Mouse (Mus musculus): ENCODE measurements around the gene Map2k6. TPM values are rescaled to one million over a fixed set of nuclear protein-coding genes. Genes with fewer than 3 reads are reported as not detected.
"Not testable (repeated sequence)": the region's sequence is repeated elsewhere in the genome, so short reads cannot be mapped to it uniquely, and the experiment has no call there.

Gene Map2k6
- polyA plus RNA-seq (2014; fragmentation: Nextera tagmentation; extraction: Ambion mirVana) = 54.0 and 54.3 TPM in 2 replicates

DNA sequence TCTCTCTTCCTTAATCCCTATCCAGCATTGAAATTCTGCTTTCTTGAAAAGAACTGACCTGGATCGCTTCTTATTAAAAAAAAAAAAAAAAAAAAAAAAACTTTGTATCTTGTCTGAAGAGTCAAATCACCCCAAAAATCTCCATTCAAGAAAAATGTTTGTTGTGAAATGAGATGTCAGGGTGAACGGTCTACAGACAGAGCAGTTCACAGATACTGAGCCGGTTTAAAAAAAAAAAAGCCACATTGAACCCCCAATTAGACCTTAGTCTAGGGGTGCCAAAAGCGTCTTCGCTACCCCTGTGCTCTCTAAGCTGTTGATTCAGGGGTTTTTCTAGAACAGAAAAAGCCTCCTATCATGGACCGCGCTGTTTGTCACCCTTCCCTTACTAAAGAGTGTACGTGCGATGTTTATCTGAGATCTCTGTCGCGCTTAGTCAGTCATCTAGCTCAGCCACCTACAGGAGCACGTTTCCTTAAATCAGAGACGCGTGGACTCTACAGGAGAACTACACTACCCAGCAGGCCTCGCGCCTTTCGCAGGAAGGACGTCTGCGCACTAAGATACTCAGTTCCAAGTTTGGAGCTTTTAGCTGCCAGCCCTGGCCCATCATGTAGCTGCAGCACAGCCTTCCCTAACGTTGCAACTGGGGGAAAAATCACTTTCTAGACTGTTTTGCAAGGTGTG, at the start of gene Map2k6:
Gene Map2k6 (plus strand): TSS at position 570 of the 687 bp plus-strand sequence.
- Histone ChIP-seq H3K9me3 (replicated peaks; ENCODE audit: control insufficient read depth, low read length) (no peaks in the 10 kb centered on the region), H3K27ac (replicated peaks; ENCODE audit: low read depth, low read length) (no peak within 1 kb of the TSS; the same call in 1 of the 2 replicates), H3K36me3 (replicated peaks; ENCODE audit: control insufficient read depth, insufficient read depth, low read depth, low read length) (no peaks in the 10 kb centered on the region), H3K9ac (replicated peaks; ENCODE audit: low read length) (peak within 1 kb of the TSS; percentile 70), H3K4me3 (ENCODE audit: low read depth, low read length) (peak within 1 kb of the TSS; percentile 54), H3K4me1 (ENCODE audit: control insufficient read depth, insufficient read depth, low read length) (no peaks in the 10 kb centered on the region), H3K4me2 (ENCODE audit: low read depth, low read length) (peak within 1 kb of the TSS; percentile 46), H3K27me3 (ENCODE audit: control insufficient read depth, insufficient read depth, low read length) (no peaks in the 10 kb centered on the region)
- peak; percentile 93 for DNase-seq (ENCODE audit: low spot score)
- ATAC-seq (replicated peaks; ENCODE audit: insufficient number of reproducible peaks, low FRiP score, low TSS enrichment, low read depth) = peak; percentile 96
- WGBS = 10% methylated on average over 20 of the region's 20 CpGs

DNA sequence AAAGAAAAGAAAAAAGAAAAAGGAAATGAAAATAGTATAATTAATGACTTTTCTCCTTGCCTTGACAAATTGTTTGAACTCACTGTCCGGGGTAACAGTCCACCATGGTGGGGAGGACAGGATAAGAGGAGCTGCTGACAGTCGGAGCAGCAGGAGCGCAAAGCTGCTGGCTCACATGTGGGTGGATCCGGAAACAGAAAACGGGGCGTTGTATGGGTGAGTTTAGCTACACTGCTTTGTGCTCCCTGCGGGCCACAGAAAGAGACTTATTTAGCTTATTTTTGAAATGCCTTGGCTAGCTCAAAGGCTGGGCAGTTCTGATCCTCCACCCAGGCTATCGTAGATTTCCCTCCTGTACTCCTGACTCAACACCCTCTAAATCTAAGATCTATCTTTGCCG, 44.7 kb upstream of the Map2k6 start:
- ATAC-seq (replicated peaks; ENCODE audit: insufficient number of reproducible peaks, low FRiP score, low TSS enrichment, low read depth) = no peak
- DNase-seq (ENCODE audit: low spot score) = no peak
- H3K4me1 ChIP-seq (ENCODE audit: control insufficient read depth, insufficient read depth, low read length) = no peaks in the 10 kb centered on the region
- H3K27ac ChIP-seq (replicated peaks; ENCODE audit: low read depth, low read length) = no peak overlapping the region
- no peaks in the 10 kb centered on the region for H3K36me3 ChIP-seq (replicated peaks; ENCODE audit: control insufficient read depth, insufficient read depth, low read depth, low read length)
- no peaks in the 10 kb centered on the region for H3K9me3 ChIP-seq (replicated peaks; ENCODE audit: control insufficient read depth, low read length)
- H3K27me3 ChIP-seq (ENCODE audit: control insufficient read depth, insufficient read depth, low read length) = no peaks in the 10 kb centered on the region
- no peak overlapping the region for H3K4me2 ChIP-seq (ENCODE audit: low read depth, low read length)
- no peak overlapping the region for H3K4me3 ChIP-seq (ENCODE audit: low read depth, low read length)
- no peak overlapping the region for H3K9ac ChIP-seq (replicated peaks; ENCODE audit: low read length)
- 88% methylated on average over 9 of the region's 9 CpGs for WGBS

DNA sequence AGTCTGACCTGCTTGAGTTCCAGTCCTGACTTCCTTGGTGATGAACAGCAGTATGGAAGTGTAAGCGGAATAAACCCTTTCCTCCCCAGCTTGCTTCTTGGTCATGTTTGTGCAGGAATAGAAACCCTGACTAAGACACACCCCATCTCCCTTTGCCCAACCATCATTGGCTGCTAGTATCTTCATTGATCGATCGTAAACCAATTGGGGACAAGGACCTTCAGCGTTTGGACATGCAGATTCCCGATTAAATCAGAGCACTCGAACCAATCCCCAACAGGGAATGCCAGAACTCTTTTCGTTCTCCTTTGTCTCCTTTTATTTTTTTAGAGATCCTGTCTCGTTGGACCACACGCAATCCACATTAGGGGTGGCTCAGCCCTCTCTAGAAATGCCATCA, 43.8 kb upstream of the Map2k6 start:
- not testable (repeated sequence) for H3K9me3 ChIP-seq (replicated peaks; ENCODE audit: control insufficient read depth, low read length); DNase-seq (ENCODE audit: low spot score); H3K4me3 ChIP-seq (ENCODE audit: low read depth, low read length); H3K36me3 ChIP-seq (replicated peaks; ENCODE audit: control insufficient read depth, insufficient read depth, low read depth, low read length); H3K27me3 ChIP-seq (ENCODE audit: control insufficient read depth, insufficient read depth, low read length); H3K27ac ChIP-seq (replicated peaks; ENCODE audit: low read depth, low read length); H3K4me2 ChIP-seq (ENCODE audit: low read depth, low read length); H3K9ac ChIP-seq (replicated peaks; ENCODE audit: low read length); ATAC-seq (replicated peaks; ENCODE audit: insufficient number of reproducible peaks, low FRiP score, low TSS enrichment, low read depth); H3K4me1 ChIP-seq (ENCODE audit: control insufficient read depth, insufficient read depth, low read length)
- WGBS = 86% methylated on average over 9 of the region's 9 CpGs

DNA sequence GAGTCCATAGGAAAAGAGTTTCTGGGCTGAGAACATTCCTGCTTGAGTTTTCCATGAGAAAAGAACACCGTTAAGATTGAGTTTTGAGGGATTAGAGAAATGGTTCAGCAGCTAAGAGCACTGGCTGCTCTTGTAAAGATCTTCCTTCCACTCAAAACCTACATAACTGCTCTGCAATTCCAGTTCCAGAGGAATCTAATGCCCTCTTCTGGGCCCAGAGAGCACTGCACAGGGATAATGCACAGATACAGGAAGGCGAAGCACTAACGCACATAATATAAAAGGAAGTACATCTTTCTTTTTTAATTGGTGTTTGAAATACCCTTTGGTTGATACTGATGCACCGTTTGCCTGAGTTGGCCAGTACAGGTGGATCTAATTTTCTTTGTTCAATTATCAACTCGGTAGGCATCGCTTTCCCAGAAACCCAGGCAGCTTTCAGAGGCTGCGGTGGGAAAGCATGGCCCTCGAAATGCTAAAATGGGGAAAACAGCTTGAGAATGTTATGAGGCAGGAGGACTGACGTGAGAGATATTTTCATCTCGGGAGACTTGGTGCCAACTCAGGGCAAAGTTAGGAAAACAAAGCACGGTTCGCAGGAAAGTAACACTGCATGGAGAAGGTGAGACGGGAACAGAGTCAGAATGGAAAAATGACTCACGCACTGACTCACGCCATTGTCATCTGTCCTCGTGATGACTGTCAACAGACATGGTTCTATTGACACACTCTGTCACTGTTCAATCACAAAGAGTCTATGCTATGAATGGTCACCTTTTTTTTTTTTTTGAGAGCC, 41.0 kb upstream of the Map2k6 start:
- Histone ChIP-seq H3K9ac (replicated peaks; ENCODE audit: low read length) (no peak overlapping the region), H3K27ac (replicated peaks; ENCODE audit: low read depth, low read length) (no peak overlapping the region), H3K27me3 (ENCODE audit: control insufficient read depth, insufficient read depth, low read length) (no peaks in the 10 kb centered on the region), H3K36me3 (replicated peaks; ENCODE audit: control insufficient read depth, insufficient read depth, low read depth, low read length) (no peaks in the 10 kb centered on the region), H3K9me3 (replicated peaks; ENCODE audit: control insufficient read depth, low read length) (no peaks in the 10 kb centered on the region), H3K4me1 (ENCODE audit: control insufficient read depth, insufficient read depth, low read length) (no peaks in the 10 kb centered on the region), H3K4me2 (ENCODE audit: low read depth, low read length) (no peak overlapping the region), H3K4me3 (ENCODE audit: low read depth, low read length) (no peak overlapping the region)
- peak; percentile 60 for DNase-seq (ENCODE audit: low spot score)
- 71% methylated on average over 16 of the region's 16 CpGs for WGBS
- ATAC-seq (replicated peaks; ENCODE audit: insufficient number of reproducible peaks, low FRiP score, low TSS enrichment, low read depth) = no peak

DNA sequence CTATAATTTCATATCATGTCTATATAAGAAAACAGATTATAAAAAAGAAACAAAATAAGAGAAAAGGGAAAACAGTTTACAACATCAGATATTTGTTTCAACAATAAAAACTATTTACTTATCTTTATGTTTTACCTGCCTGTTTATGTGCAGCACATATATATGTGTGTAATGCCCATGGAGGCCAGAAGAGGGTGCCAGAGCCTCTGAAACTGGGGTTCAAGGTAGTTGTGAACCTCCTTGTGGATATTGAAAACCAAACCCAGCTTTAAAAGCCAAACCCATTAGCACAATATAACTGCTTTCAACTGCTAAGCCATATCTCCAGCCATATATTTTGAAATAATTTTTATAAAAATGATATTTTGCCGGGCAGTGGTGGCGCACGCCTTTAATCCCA, 33.9 kb upstream of the Map2k6 start:
- H3K27ac ChIP-seq (replicated peaks; ENCODE audit: low read depth, low read length) = no peak overlapping the region
- 71% methylated on average over 3 of the region's 3 CpGs for WGBS
- no peaks in the 10 kb centered on the region for H3K27me3 ChIP-seq (ENCODE audit: control insufficient read depth, insufficient read depth, low read length)
- ATAC-seq (replicated peaks; ENCODE audit: insufficient number of reproducible peaks, low FRiP score, low TSS enrichment, low read depth) = no peak
- no peak overlapping the region for H3K9ac ChIP-seq (replicated peaks; ENCODE audit: low read length)
- H3K4me1 ChIP-seq (ENCODE audit: control insufficient read depth, insufficient read depth, low read length) = no peaks in the 10 kb centered on the region
- H3K4me3 ChIP-seq (ENCODE audit: low read depth, low read length) = no peak overlapping the region
- H3K36me3 ChIP-seq (replicated peaks; ENCODE audit: control insufficient read depth, insufficient read depth, low read depth, low read length) = no peaks in the 10 kb centered on the region
- no peaks in the 10 kb centered on the region for H3K9me3 ChIP-seq (replicated peaks; ENCODE audit: control insufficient read depth, low read length)
- H3K4me2 ChIP-seq (ENCODE audit: low read depth, low read length) = no peak overlapping the region
- DNase-seq (ENCODE audit: low spot score) = peak; percentile 72

DNA sequence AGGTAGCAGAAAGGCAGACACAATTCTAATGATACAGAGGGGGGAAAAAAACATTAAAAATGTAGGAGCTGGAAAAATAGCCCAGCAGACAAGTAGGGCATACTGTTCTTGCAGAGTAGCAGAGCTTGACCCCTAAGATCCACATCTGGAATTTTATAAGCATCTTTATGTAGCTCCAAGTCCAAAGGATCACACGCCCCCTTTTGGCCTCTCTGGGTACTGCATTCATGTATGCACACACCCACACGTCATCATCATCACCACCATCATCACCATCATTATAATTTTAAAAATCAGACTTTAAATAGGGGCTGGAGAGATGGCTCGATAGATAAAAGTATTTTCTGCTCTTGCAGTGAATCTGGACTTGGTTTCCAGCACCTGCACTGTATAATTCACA, 32.0 kb upstream of the Map2k6 start:
- H3K27ac ChIP-seq (replicated peaks; ENCODE audit: low read depth, low read length) = no peak overlapping the region
- no peaks in the 10 kb centered on the region for H3K4me1 ChIP-seq (ENCODE audit: control insufficient read depth, insufficient read depth, low read length)
- peak; percentile 13 for DNase-seq (ENCODE audit: low spot score)
- no peak overlapping the region for H3K4me2 ChIP-seq (ENCODE audit: low read depth, low read length)
- no peaks in the 10 kb centered on the region for H3K36me3 ChIP-seq (replicated peaks; ENCODE audit: control insufficient read depth, insufficient read depth, low read depth, low read length)
- no peaks in the 10 kb centered on the region for H3K9me3 ChIP-seq (replicated peaks; ENCODE audit: control insufficient read depth, low read length)
- no peak overlapping the region for H3K4me3 ChIP-seq (ENCODE audit: low read depth, low read length)
- H3K27me3 ChIP-seq (ENCODE audit: control insufficient read depth, insufficient read depth, low read length) = no peaks in the 10 kb centered on the region
- no peak overlapping the region for H3K9ac ChIP-seq (replicated peaks; ENCODE audit: low read length)
- no peak for ATAC-seq (replicated peaks; ENCODE audit: insufficient number of reproducible peaks, low FRiP score, low TSS enrichment, low read depth)
- WGBS = 70% methylated on average over 3 of the region's 3 CpGs

GRCm38 (mm10) chr11:110367638-110368037, 31.3 kb upstream of the Map2k6 start:
- ATAC-seq (replicated peaks; ENCODE audit: insufficient number of reproducible peaks, low FRiP score, low TSS enrichment, low read depth) = no peak
- no peak overlapping the region for H3K4me2 ChIP-seq (ENCODE audit: low read depth, low read length)
- no peak overlapping the region for H3K27ac ChIP-seq (replicated peaks; ENCODE audit: low read depth, low read length)
- no peaks in the 10 kb centered on the region for H3K9me3 ChIP-seq (replicated peaks; ENCODE audit: control insufficient read depth, low read length)
- no peaks in the 10 kb centered on the region for H3K27me3 ChIP-seq (ENCODE audit: control insufficient read depth, insufficient read depth, low read length)
- WGBS = 94% methylated on average over 13 of the region's 13 CpGs
- no peak overlapping the region for H3K9ac ChIP-seq (replicated peaks; ENCODE audit: low read length)
- DNase-seq (ENCODE audit: low spot score) = no peak
- no peak overlapping the region for H3K4me3 ChIP-seq (ENCODE audit: low read depth, low read length)
- no peaks in the 10 kb centered on the region for H3K36me3 ChIP-seq (replicated peaks; ENCODE audit: control insufficient read depth, insufficient read depth, low read depth, low read length)
- H3K4me1 ChIP-seq (ENCODE audit: control insufficient read depth, insufficient read depth, low read length) = no peaks in the 10 kb centered on the region
